ENCODE assay signal across 8 mouse cellular contexts in genomic region chr17:84112411-84113031, GRCm38 (mm10).
A peak's percentile ranks its signal among the peaks of the same experiment; 100 is the strongest.
DNase-seq lines count a peak whose midpoint lies in the region; ATAC-seq lines count a peak whose summit lies in the region.

No protein-coding gene starts in this region.

- H3K27ac ChIP-seq in heart, embryonic 10.5 days, result peak overlapping the region; percentile 70
- peak overlapping the region; percentile 75 for H3K27ac ChIP-seq in limb, embryonic 12.5 days
- H3K27ac ChIP-seq in stomach, embryonic 14.5 days (ENCODE audit: low read length), result peak overlapping the region; percentile 24; the same call in 1 of the 2 replicates

- 36% methylated on average over 6 of the region's 6 CpGs for WGBS in heart, embryonic 10.5 days
- WGBS in limb, embryonic 12.5 days, result 21% methylated on average over 6 of the region's 6 CpGs
- WGBS in stomach, embryonic 14.5 days, result 33% methylated on average over 6 of the region's 6 CpGs

- H3K9me3 ChIP-seq in heart, embryonic 10.5 days, result no peaks in the 10 kb centered on the region
- H3K9me3 ChIP-seq in limb, embryonic 12.5 days, result no peaks in the 10 kb centered on the region
- H3K9me3 ChIP-seq in stomach, embryonic 14.5 days (ENCODE audit: control insufficient read depth, low read depth, low read length), result no peaks in the 10 kb centered on the region

- peak; percentile 67 for DNase-seq in adrenal gland, postnatal 14 days
- no peak for DNase-seq in adrenal gland, adult 8-10 months
- peak; percentile 36 for DNase-seq in ZHBTc4 (ENCODE audit: low read depth, low spot score)
- no peak for DNase-seq in heart, embryonic 10.5 days (ENCODE audit: low spot score)

- H3K4me1 ChIP-seq in heart, embryonic 10.5 days, result peaks cover 21% of the 10 kb centered on the region
- H3K4me1 ChIP-seq in limb, embryonic 12.5 days (replicated peaks), result peaks cover 24% of the 10 kb centered on the region
- peaks cover 16% of the 10 kb centered on the region for H3K4me1 ChIP-seq in stomach, embryonic 14.5 days (ENCODE audit: control insufficient read depth, insufficient read depth, low read length)

- H3K36me3 ChIP-seq in heart, embryonic 10.5 days, result no peaks in the 10 kb centered on the region
- no peaks in the 10 kb centered on the region for H3K36me3 ChIP-seq in limb, embryonic 12.5 days
- H3K36me3 ChIP-seq in stomach, embryonic 14.5 days (ENCODE audit: control insufficient read depth, insufficient read depth, low read length), result no peaks in the 10 kb centered on the region

- 0 out of 2 replicates have a peak overlapping the region, but pooled peaks have one; percentile 23 for H3K9ac ChIP-seq in limb, embryonic 12.5 days (replicated peaks)
- no peak overlapping the region for H3K9ac ChIP-seq in stomach, embryonic 14.5 days (replicated peaks; ENCODE audit: low read depth, low read length)

- ATAC-seq in limb, embryonic 12.5 days (ENCODE audit: insufficient number of reproducible peaks, insufficient read depth, low FRiP score, low TSS enrichment, low read depth), result peak; percentile 38; the same call in 1 of the 2 replicates
- peak; percentile 29; the same call in 1 of the 2 replicates for ATAC-seq in stomach, embryonic 14.5 days (ENCODE audit: insufficient number of reproducible peaks, insufficient read depth, low FRiP score, low read depth)
- no peak for ATAC-seq in granulocyte monocyte progenitor cell, adult 5-6 weeks (replicated peaks; ENCODE audit: poor library complexity, severe bottlenecking)
- ATAC-seq in megakaryocyte progenitor cell, adult 5-6 weeks (replicated peaks; ENCODE audit: poor library complexity), result no peak

- 0 out of 2 replicates have a peak, but pooled peaks cover 8% of the 10 kb centered on the region for H3K27me3 ChIP-seq in heart, embryonic 10.5 days (ENCODE audit: insufficient read depth, poor library complexity, severe bottlenecking)
- H3K27me3 ChIP-seq in limb, embryonic 12.5 days, result no peaks in the 10 kb centered on the region
- no peaks in the 10 kb centered on the region for H3K27me3 ChIP-seq in stomach, embryonic 14.5 days (ENCODE audit: control insufficient read depth, insufficient read depth, low read length)

- no peak overlapping the region for H3K4me3 ChIP-seq in heart, embryonic 10.5 days
- no peak overlapping the region for H3K4me3 ChIP-seq in limb, embryonic 12.5 days (replicated peaks)
- no peak overlapping the region for H3K4me3 ChIP-seq in stomach, embryonic 14.5 days (ENCODE audit: low read depth, low read length)

- H3K4me2 ChIP-seq in limb, embryonic 12.5 days, result no peak overlapping the region
- no peak overlapping the region for H3K4me2 ChIP-seq in stomach, embryonic 14.5 days (replicated peaks; ENCODE audit: low read depth, low read length)

Comparison
In these comparisons a context has a peak if more than half of its experiments do, and no peak if none do; other contexts are left out.
1. DNase-seq: peak in adrenal gland, postnatal 14 days (single experiment) and ZHBTc4 (single experiment); none in adrenal gland, adult 8-10 months (single experiment) and heart, embryonic 10.5 days (single experiment).
2. H3K27ac ChIP-seq: peak in every context shown above with its lines; median percentile 75 in limb, embryonic 12.5 days; 70 in heart, embryonic 10.5 days; 24 in stomach, embryonic 14.5 days.
3. ATAC-seq: peak in limb, embryonic 12.5 days (single experiment) and stomach, embryonic 14.5 days (single experiment); none in granulocyte monocyte progenitor cell, adult 5-6 weeks (single experiment) and megakaryocyte progenitor cell, adult 5-6 weeks (single experiment).